Mouse (Mus musculus): Measurements from ENCODE around the gene Dhx58.

Dhx58 gene

GRCm38 (mm10) chr11:100700710-100701109, 3.4 kb downstream of the Dhx58 start:
- DNase-seq (ENCODE audit: low spot score), result no peak

GRCm38 (mm10) chr11:100697921-100698320, 6.2 kb downstream of the Dhx58 start:
- no peak for DNase-seq (ENCODE audit: low spot score)

- peak; percentile 86 for DNase-seq (ENCODE audit: low spot score)
Observed at GRCm38 (mm10) chr11:100694926-100695325, 9.1 kb downstream of the Dhx58 start.

- no peak for DNase-seq (ENCODE audit: low spot score)
Observed at GRCm38 (mm10) chr11:100693154-100693553, 10.9 kb downstream of the Dhx58 start.

- no peak for DNase-seq (ENCODE audit: low spot score)
Observed at GRCm38 (mm10) chr11:100692164-100692616, 11.9 kb downstream of the Dhx58 start, which contains the start of gene Zfp385c. Gene Zfp385c, minus strand, starts transcription at chr11:100692455.

GRCm38 (mm10) chr11:100690389-100690788, 13.7 kb downstream of the Dhx58 start:
- DNase-seq (ENCODE audit: low spot score), result no peak

GRCm38 (mm10) chr11:100688443-100688842, 15.6 kb downstream of the Dhx58 start:
- no peak for DNase-seq (ENCODE audit: low spot score)

GRCm38 (mm10) chr11:100687265-100687664, 16.8 kb downstream of the Dhx58 start:
- DNase-seq (ENCODE audit: low spot score), result no peak

GRCm38 (mm10) chr11:100685371-100685770, 18.7 kb downstream of the Dhx58 start:
- no peak for DNase-seq (ENCODE audit: low spot score)

- DNase-seq (ENCODE audit: low spot score), result no peak
Observed at GRCm38 (mm10) chr11:100684084-100684483, 20.0 kb downstream of the Dhx58 start.

GRCm38 (mm10) chr11:100682526-100682925, 21.5 kb downstream of the Dhx58 start:
- no peak for DNase-seq (ENCODE audit: low spot score)

GRCm38 (mm10) chr11:100681826-100682225, 22.2 kb downstream of the Dhx58 start:
- DNase-seq (ENCODE audit: low spot score), result no peak

GRCm38 (mm10) chr11:100677810-100678209, 26.3 kb downstream of the Dhx58 start:
- DNase-seq (ENCODE audit: low spot score), result no peak

GRCm38 (mm10) chr11:100673169-100673568, 30.9 kb downstream of the Dhx58 start:
- peak; percentile 50 for DNase-seq (ENCODE audit: low spot score)

GRCm38 (mm10) chr11:100671956-100672355, 32.1 kb downstream of the Dhx58 start:
- no peak for DNase-seq (ENCODE audit: low spot score)

GRCm38 (mm10) chr11:100671049-100671448, 33.0 kb downstream of the Dhx58 start:
- DNase-seq (ENCODE audit: low spot score), result no peak

- DNase-seq (ENCODE audit: low spot score), result peak; percentile 54
Observed at GRCm38 (mm10) chr11:100659806-100660205, 44.3 kb downstream of the Dhx58 start.

- peak; percentile 96 for DNase-seq (ENCODE audit: low spot score)
Observed at GRCm38 (mm10) chr11:100656458-100656857, 47.6 kb downstream of the Dhx58 start.

- DNase-seq (ENCODE audit: low spot score), result peak; percentile 37
Observed at GRCm38 (mm10) chr11:100655589-100655988, 48.5 kb downstream of the Dhx58 start.

- DNase-seq (ENCODE audit: low spot score), result no peak
Observed at GRCm38 (mm10) chr11:100651748-100652147, 52.3 kb downstream of the Dhx58 start.

- no peak for DNase-seq (ENCODE audit: low spot score)
Observed at GRCm38 (mm10) chr11:100651205-100651604, 52.9 kb downstream of the Dhx58 start.

GRCm38 (mm10) chr11:100648405-100648804, 55.7 kb downstream of the Dhx58 start:
- no peak for DNase-seq (ENCODE audit: low spot score)

GRCm38 (mm10) chr11:100646265-100646664, 57.8 kb downstream of the Dhx58 start:
- peak; percentile 89 for DNase-seq (ENCODE audit: low spot score)
